Mouse (Mus musculus): ENCODE data around the gene N4bp2l2.

- TF ChIP-seq POLR2A (IDR thresholded peaks at IDR 0.05; ENCODE audit: borderline replicate concordance, insufficient read depth, low read length) (no peak), CTCF (IDR thresholded peaks at IDR 0.05; ENCODE audit: borderline replicate concordance, insufficient read depth, low read depth, low read length) (no peak)
Observed at GRCm38 (mm10) chr5:150584337-150584729, 81.7 kb downstream of the N4bp2l2 start.

All from cerebellum, adult 2 months (tissue).